Mouse (Mus musculus) R1 (cell line): ENCODE measurements around the gene Asb15.
A peak's percentile ranks its signal among the peaks of the same experiment; 100 is the strongest.

Source experiments
- DNase-seq: peaks from one replicate; pipeline ENCODE4 v3.0.0-alpha.2; 2018; ENCODE audit warnings: low read depth, low spot score

The Asb15 gene

DNA sequence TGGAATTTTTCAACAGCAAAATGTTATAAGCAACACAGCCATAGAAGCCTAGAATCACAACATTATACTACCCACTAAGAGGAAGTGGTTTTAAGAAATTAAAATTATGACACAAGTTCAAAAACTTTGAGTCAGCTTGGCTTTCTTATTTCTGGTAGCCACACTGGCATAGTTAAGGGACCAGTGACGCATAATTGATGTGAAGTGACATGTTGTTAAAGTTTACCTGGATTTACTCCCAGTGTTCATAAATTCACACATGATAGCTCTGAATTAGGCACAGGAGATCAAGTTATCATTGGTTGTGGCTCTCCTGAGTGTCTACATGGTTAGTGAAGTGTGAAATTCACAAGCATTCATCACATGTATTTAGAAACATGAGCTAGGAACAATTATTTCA, 36.9 kb downstream of the Asb15 start:
- no peak for DNase-seq

DNA sequence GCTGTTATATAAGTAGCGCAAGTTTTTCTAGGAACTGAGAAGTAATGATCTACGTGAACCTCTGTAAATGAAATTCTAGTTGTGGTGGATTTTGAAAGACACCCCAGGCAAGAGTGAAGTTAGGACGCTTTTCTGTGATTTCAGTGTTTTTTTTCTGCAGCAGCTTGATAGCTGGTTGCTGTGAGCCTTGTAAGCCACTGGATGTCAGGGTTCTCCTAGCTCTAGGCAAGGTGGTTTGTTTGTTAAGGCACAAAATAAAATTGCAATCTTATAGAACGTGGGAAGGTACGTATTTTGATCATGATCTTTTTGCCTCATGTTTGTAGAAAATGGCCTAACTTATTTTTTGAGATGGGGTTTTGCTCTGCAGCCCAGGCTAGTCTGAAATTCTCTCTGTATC, 41.0 kb downstream of the Asb15 start:
- DNase-seq: no peak

DNA sequence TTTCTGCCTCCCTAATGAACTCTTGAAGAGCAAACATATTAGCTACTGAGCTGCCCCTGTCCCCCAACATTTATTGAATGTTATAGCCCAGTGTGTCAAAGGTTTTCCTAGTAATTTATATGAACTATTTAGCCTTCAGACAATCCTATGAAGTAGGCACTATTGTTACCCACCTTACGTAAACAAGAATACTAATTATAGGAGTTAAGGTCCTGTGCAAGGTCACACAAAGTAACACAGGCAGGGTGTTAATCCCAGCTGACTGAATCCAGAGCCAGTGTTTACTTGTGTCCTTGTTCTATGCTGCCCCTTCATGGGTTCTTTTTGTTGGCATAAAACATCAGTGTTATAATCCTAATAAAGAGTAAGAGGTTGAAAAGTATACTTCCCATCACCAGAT, 41.8 kb downstream of the Asb15 start:
- DNase-seq: no peak

DNA sequence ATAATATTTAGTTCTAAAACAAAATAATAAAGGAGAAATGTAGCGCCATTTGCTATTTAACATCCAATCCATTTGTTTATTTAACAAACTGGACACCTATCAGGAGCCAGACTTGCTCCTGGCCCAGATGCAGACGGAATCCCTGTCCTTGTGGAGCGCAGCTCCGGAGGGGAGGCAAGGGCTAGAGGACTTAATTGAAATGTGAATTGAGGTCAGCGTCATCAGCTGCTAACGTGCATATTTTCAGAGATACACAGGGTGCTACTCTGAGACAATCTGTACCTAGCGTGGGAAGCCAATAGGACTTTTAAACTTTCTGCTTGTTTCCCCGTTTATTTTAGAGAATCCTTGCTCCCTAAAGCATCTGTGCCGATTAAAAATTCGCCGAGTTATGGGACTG, 42.3 kb downstream of the Asb15 start:
- DNase-seq: no peak

DNA sequence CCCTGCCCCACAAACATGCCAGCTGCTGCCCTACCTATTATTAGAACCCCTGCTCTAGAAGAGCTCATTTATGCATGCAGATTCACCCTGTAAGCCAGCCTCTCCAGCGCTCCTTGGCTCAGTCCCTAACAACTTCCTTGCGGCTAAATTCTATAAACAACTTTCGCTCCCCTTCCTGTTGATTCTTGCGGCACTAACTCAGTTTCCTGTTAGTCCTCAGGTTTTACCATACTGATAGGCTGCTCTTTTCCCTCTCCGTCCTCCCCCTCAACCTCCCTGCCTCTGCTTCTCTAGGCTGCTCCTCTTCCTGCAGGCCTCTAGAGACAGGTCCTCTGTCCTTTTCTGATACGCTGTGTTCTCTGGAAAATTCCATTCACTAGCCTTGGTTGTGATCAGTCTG, 43.2 kb downstream of the Asb15 start:
- DNase-seq: no peak

DNA sequence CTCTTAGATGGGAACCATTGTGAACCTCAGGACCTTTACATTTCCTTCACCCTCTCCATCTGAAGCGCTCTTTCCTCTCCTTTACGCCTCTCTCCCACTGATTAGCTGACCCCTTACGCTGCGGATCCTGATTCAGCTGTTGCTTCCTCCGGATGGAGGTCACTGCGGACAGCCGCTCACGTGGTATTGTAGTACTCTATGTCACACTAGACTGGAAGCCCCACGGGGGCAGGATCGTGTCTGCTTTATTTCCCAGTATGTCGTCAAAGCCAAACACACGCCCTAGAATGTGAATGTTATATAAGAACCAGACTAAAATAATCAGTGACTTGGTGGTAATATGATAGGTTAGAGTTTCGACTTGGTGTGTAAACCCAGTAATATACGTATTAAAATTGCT, 44.5 kb downstream of the Asb15 start:
- no peak for DNase-seq

DNA sequence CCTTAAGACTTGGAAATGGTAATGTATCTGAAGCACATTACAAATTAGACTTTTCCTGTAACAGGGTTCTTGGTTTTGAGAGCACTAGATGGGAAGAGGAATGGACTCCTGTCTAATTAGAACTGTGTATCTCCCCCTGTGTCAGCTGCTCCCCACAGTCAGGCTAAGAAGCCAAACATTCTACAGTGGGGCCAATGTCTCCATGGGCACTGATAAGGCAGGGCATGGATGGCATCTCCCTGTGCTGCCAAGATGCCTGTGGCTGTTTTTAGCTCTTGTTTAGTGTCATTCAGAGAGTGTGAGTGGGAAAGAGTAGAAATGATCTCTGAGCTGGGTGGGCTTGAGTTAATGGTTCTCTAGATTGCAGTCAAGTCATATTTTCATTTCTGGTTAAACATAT, 45.4 kb downstream of the Asb15 start:
- no peak for DNase-seq

DNA sequence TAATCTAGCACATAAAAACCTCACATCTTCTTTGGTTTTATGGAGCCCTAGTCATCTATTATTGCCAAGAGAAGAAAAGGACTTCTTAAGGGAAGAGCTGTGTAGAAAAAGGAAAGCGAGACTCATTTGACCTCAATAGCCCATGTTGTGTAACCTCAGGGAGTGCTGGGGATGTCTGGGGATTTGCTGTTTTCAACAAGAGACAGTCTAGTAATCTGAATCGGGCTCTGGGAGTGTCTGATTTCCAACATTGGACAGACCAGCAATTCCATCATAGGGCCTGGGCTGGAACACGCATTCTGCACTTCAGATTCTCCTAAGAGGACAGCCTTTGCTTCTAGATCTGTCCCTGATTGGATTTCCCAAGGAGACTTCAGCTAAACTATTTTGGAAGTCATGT, 55.5 kb downstream of the Asb15 start:
- DNase-seq: no peak

DNA sequence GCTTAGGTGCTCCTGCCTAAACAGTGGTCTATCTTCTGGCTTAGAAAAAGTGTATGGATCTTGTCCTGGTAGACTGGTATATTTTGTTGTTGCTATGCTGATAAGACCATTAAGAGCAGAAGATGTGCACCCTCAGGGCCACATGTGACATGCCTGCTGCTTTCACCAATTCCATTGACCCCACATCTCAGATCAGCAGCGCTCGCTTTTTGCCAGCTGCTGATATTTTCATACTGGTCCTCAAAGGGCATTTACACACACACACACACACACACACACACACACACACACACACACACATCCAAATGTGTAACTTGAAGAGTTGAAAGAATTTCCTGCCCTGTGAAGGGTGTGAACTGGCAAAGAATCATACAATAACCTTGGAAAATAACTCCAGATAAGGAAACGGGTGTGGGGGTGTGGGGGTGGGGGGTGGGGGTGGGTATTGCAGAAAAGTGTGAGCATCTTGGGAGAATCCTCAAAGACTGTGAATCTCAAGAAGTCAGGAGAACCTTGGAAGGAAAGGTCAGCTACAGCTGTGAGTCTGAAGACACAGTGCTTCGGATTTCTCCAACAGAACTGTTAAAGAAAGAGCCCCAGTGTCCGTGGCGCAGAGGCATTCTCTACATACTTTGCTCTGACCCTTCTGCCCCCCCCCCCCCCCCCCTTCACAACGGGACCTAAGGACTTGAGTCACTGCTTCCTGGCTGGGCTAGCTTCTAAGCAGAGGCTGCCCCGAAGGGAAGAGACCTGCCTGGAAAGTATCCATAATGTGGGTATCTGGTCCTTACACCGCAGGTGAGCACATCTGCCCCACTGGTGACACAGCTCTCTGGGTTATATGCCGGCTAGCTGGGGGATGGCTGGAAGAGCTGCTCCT, 57.7 kb downstream of the Asb15 start:
- DNase-seq: no peak

DNA sequence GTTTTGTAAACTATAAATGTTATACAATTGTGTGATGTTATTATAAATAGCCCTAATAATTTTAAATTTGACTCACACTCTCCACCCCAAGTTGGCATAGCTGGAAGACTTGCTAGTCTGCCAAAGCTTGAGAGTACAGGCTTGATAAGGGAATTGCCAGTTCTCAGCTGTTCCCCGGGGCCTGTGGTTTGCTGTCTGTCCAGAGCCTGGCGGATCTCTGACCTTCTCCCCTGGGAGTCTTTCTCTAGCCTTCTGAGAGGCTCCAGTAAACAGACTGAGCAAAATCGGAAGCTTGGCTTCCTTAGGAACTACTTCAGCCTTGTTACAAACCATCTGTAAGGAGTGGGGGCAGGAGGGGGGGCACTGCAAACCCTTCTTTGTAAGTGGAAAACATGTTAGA, 58.9 kb downstream of the Asb15 start:
- DNase-seq: no peak

DNA sequence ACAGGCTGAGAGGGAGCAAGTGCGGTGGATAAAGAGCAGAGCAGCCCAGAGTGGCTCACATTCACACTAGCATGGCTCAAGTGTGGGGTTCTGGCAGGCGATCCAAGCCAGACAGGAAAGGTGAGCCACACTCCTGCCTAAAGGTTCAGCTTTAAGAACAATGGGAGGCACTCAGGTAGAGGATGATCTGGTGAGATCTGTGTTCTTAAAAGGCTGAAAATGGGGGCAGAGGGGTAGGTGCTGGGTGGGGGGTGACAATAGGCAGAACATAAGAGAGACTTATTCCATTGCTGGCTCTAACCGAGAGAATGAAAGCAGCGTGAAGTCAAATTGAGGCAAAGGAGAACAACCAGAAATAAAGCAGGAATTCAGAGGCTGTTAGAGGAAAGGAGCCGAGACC, 62.3 kb downstream of the Asb15 start:
- DNase-seq: no peak

DNA sequence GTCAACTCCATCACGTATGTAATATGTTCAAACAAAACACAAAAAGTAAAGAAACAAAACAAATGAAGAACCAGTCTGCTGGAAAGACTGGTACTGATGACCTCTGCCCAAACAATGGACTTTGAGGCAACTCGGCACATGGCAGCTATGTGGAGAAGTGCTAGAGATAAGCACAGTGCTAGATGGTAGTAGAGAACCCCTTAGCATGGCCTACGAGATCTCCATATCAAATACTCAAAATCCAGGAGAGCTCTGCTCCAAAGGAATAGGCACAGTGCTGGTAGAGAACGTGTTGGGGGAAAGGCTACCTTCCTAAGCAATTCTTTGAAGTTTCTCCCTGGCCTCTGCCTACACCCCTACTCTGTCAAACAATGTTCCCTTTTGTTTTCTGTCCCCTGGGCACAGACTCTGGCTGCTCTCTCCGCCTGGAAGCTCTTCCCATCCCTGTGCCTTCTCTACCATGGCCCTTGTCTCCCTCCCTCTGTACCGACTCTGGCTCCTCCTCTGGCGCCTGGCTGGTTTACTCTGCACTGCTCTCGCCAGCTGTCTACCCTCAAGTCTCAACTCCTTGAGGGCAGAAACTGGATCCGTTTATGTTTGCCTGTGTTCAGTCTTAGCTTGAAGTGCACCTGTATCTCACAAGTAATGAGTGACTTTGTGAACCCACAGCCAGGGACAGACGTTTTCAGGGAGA, 63.7 kb downstream of the Asb15 start:
- DNase-seq: no peak

DNA sequence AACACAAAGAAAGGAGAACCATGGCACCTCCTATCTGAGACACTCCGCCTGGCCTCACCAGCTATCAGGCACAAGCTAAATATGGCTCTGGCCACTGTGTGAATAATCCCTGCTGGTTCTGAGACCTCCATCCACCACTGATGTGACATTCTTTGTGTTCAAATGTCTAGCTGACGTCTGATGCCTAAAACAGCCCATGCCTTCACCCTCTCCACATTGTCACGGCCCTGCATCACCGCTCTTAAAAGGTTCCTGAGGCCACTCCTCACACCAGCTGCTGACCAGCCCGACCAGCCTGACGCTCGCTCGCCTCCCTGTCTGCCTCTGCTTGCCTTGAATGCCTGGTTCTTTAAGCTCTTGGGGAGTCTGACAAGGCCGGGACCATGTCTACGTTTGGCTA, 69.6 kb downstream of the Asb15 start, which contains the start of gene Lmod2:
TSS of gene Lmod2 (plus strand) at position 263 of the 400 bp plus-strand sequence.
- DNase-seq: no peak

DNA sequence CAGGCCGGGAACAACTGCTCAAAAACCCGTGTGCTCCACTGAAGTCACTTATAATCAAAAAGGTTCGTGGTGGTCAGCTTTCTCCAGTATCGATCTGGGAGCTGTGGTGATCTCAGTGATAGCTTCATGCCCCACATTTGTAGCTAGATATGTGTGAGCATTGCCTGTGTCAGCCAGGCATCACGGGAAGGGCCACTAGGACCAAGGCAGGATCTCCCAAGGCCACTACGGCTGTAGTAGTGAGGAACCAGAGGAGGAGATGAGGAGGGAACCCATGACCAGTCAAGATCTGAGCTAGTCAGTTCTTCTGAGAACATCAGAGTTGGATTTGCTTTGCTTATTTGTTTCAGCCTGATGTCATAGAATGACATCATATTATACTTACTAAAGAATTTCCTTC, 71.2 kb downstream of the Asb15 start:
- no peak for DNase-seq

DNA sequence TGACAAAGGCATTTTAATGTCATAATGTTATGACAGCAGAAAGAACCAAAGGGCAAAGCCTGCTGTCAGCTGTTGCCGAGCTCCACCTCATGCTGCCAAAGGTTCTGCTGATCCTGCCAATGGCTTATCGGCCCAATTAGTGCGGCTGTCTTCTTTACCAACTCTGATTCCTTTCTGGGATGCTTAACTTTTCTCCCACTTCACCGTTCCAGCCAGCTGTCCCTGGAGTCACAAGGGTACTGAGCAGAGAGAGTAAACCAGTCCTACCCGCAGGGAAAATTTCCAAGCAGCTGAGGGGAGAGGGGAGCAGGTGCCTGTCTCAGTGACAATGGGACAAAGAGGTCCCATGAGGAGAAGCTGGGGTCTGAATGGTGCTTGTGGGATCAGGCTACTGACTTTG, 71.7 kb downstream of the Asb15 start:
- DNase-seq: no peak

DNA sequence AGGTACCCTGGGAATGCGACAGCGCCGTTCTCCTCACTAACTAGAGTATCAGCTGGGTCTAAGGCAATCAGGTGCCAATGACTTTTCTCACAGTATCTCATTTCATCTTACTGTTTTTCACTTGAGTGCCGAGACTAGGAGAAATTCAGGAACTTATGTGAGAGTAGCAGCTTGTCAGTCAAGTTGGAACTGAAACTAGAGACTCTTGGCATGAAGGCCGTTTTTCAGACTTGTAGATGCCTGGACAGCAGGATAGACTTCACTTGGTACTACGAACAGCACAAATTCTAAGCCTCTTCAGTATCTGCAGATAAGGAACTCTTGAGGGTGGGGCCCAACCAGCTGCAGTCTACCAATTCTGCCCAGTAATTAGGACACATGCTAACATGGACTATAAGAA, 72.2 kb downstream of the Asb15 start:
- DNase-seq: no peak

DNA sequence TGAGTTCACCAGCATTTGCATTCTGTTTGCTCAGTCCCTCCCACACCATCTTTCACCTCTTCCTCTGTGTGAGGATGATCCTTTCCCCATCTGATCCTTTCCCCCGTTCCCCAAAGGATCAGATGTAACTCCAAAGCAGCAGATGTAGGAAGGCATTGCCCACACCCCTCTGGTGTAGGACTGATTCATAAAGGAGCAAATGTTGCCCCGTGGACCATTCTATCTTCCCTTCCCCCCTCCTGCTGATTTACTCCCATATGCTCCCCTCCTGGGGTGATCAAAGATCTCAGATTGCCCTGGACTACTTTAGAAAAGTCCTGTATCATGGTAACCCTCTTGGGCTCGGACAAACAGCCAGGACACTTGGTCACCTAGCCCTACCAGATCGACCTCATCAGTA, 72.8 kb downstream of the Asb15 start:
- DNase-seq: no peak

DNA sequence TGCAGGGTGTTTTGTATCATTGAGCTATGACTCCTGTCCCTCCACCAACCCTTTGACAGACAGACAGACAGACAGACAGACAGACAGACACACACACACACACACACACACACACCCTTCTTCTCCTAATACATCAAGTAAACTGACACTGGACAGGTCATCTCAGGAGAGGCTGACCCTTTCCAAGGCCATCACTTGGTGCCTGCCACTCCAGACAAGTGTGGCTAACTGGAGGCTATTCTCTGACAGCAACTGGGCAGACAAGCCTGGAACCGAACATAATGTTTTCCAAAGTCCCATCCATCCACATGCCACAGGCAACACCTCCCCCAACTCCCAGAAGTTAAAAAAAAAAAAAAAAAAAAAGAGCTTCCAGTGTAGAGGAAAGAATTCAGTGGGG, 73.7 kb downstream of the Asb15 start:
- DNase-seq: no peak

DNA sequence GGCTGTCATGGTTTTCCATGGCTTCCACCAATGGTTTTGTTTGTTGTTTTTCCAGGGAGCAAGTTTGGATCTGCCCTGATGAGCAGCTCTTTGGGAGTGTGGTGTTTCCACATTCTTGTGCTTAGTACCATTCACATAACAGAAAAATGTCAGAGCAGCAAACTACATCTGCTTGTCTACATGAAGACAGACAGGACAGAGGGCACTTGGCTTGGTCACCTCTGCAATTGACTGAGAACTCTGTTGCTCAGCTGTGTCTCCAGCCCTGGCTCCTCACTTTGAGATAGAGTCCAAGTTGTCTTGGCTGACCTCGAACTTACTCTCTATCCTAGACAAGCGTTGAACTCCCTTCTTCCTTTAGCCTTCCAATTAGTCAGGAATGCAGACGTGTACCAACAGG, 74.4 kb downstream of the Asb15 start:
- DNase-seq: no peak

DNA sequence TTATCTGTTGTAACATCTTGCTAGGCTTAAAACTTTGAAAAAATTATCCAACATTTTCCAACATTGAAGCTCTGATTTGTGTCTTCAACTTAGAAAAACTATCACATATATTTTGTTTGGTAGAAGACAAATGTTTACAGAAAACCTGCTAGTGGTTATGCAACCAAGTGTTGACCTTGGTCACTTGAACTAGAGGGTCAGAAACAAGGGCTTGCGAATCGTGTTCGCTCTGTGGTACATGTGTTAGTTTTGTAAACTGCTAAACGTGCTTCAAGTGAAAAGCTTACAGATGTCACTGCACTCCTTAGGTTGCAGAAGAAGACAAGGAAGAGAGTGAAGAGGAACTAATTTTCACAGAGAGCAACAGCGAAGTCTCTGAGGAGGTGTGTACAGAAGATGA, 75.0 kb downstream of the Asb15 start:
- no peak for DNase-seq

DNA sequence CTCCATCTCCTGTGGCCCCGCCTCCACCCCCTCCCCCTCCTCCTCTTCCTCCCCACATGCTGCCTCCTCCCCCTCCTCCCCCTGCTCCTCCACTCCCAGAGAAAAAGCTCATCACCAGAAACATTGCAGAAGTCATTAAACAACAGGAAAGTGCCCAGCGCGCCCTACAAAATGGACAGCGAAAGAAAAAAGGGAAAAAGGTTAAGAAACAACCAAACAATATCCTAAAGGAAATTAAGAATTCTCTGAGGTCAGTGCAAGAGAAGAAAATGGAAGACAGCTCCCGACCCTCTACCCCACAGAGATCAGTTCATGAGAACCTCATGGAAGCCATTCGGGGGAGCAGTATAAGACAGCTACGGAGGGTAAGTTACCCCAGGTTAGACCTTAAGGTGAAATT, 76.3 kb downstream of the Asb15 start:
- DNase-seq: no peak

DNA sequence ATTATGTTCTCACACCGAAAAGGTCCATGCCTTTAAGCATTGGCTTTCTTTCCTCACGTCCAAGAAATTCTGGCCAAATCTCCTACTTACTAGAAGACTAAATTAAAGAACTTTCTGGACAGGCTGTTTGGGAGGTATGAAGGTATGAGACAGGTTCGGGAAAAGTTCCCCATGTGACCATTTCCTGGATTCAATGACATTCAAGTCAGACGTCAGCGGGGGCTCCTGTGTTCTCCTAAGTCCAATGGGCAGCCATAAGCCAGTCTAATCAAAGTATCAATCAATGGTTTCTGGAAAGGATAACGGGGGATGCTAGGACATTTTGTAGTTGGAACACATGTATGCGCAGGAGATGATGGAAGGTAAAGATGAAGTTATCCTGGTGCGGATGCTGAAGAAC, 77.7 kb downstream of the Asb15 start:
- DNase-seq: no peak

DNA sequence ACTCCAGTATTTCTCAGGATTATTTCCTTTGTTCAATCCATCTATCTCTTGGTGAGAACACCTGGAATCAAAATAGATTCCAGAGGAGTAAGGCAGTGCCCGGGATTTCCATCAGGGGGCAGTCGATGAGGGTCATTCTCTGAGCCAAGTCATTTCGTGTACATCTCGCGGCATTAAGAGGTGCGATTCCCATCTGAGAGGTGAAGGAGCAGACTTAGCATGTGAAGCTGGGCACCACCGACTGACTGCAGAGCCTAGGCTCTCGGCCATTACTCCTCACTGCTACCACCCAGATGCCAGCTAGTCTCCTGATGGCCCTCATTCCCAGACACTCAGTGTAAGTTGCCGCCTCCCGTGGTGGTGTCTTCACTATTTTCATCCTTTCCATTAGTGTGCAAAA, 78.6 kb downstream of the Asb15 start:
- peak; percentile 66 for DNase-seq
